Mouse (Mus musculus): ENCODE measurements around the gene Crtam. TPM values are rescaled to one million over a fixed set of nuclear protein-coding genes. Genes with fewer than 3 reads are reported as not detected.

The Crtam gene
- 0.14 TPM in 1 of 2 replicates, not detected in the other for polyA plus RNA-seq (2012; rRNA removed; ENCODE audit: low replicate concordance)

GRCm38 (mm10) chr9:41004415-41004814, at the start of gene Crtam:
Gene Crtam, minus strand, starts transcription at chr9:41004628.

GRCm38 (mm10) chr9:40963586-40964417, 40.6 kb downstream of the Crtam start, which contains the start of gene Jhy:
Gene Jhy, minus strand, starts transcription at chr9:40964118.

Other genes starting within 250 kb of the Crtam start
- 2,231 and 3,398 TPM in 2 replicates for gene Hspa8, start 203.6 kb downstream of the Crtam start, polyA plus RNA-seq (2012; rRNA removed; ENCODE audit: low replicate concordance)
- not detected in 2 replicates for gene Bsx, start 130.5 kb downstream of the Crtam start, polyA plus RNA-seq (2012; rRNA removed; ENCODE audit: low replicate concordance)
- not detected in 2 replicates for gene Jhy, start 40.5 kb downstream of the Crtam start, polyA plus RNA-seq (2012; rRNA removed; ENCODE audit: low replicate concordance)
- gene Ubash3b, start 157.1 kb upstream of the Crtam start, polyA plus RNA-seq (2012; rRNA removed; ENCODE audit: low replicate concordance): 3.6 and 9.0 TPM in 2 replicates

Data from subcutaneous adipose tissue, adult 2 months (tissue).